Mouse (Mus musculus): ENCODE measurements at regions not wholly inside any gene's neighbourhood (a gene's known extent, or its start where the extent isn't known, plus 50 kb on each side); places are given as distances from the start of the nearest gene placed in this dataset.

DNA sequence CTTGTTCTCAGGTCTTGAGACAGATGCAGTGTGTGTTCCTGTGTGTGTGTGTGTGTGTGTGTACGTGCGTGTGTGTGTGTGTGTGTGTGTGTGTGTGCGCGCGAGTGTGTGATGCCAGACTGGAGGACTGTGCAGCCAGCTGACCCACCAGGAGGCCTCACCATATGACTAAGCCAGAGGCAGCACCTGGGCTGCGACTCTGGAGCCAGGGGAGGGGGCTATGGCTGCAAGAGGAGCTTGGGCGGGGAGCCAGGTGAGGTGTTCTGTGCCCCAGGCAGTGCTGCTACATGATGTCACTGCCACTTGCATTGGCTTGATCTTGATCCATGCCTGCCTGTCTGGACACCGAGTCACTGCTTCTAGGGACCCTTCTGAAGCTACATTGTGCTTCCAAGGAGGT, 517.1 kb downstream of the Vrk1 start:
- H3K4me1 ChIP-seq (ENCODE audit: control insufficient read depth in 1 of 2, insufficient read depth in 2 of 2, low read length in 2 of 2) = no peaks in the 10 kb centered on the region
- DNase-seq (ENCODE audit: low read depth, low spot score) = no peak
- H3K4me3 ChIP-seq (ENCODE audit: control insufficient read depth in 1 of 2, insufficient read depth in 1 of 2, low read depth in 2 of 2, low read length in 2 of 2) = no peak overlapping the region
- no peak overlapping the region for H3K9ac ChIP-seq (ENCODE audit: control insufficient read depth, low read depth, low read length, poor library complexity, severe bottlenecking)
- H3K27ac ChIP-seq (ENCODE audit: control insufficient read depth, low read depth, low read length) = no peak overlapping the region
- H3K9me3 ChIP-seq (replicated peaks; ENCODE audit: insufficient read depth, low read length) = no peaks in the 10 kb centered on the region
- no peaks in the 10 kb centered on the region for H3K27me3 ChIP-seq (ENCODE audit: control insufficient read depth in 1 of 2, insufficient read depth in 2 of 2, low read length in 2 of 2)
- H3K36me3 ChIP-seq (ENCODE audit: control insufficient read depth in 1 of 2, insufficient read depth in 2 of 2, low read length in 2 of 2) = no peaks in the 10 kb centered on the region
- no peaks in the 10 kb centered on the region for H3K79me2 ChIP-seq (ENCODE audit: control insufficient read depth, insufficient read depth, low read length, poor library complexity)
- TF ChIP-seq ZC3H11A (IDR thresholded peaks at IDR 0.05; ENCODE audit: low read depth, low read length) (no peak), USF1 (IDR thresholded peaks at IDR 0.05; ENCODE audit: low read depth, low read length) (no peak), E2F4 (IDR thresholded peaks at IDR 0.05; ENCODE audit: borderline replicate concordance, low read depth, low read length) (no peak), ELF1 (IDR thresholded peaks at IDR 0.05; ENCODE audit: low read depth, low read length) (no peak), KAT2A (conservative IDR thresholded peaks at IDR 0.05; ENCODE audit: low read depth, low read length) (no peak), CHD1 (IDR thresholded peaks at IDR 0.05; ENCODE audit: low read depth, low read length) (no peak), ZMIZ1 (IDR thresholded peaks at IDR 0.05; ENCODE audit: low read depth, low read length) (no peak), JUND (IDR thresholded peaks at IDR 0.05; ENCODE audit: low read depth, low read length) (no peak), MYC (IDR thresholded peaks at IDR 0.05; ENCODE audit: low read depth, low read length) (no peak), MAFK (IDR thresholded peaks at IDR 0.05; ENCODE audit: borderline replicate concordance, low read depth, low read length) (no peak), POLR2AphosphoS2 (IDR thresholded peaks at IDR 0.05; ENCODE audit: low read length) (no peak), POLR2AphosphoS5 (IDR thresholded peaks at IDR 0.05; ENCODE audit: borderline replicate concordance, low read depth, low read length) (no peak), HCFC1 (IDR thresholded peaks at IDR 0.05; ENCODE audit: low read depth, low read length) (no peak), SMC3 (IDR thresholded peaks at IDR 0.05; ENCODE audit: low read depth, low read length) (no peak), MXI1 (IDR thresholded peaks at IDR 0.05; ENCODE audit: low read depth, low read length) (no peak), USF2 (IDR thresholded peaks at IDR 0.05; ENCODE audit: borderline replicate concordance in 1 of 2, insufficient read depth in 1 of 2, low read depth in 1 of 2, low read length in 2 of 2) (no peak), NELFE (IDR thresholded peaks at IDR 0.05; ENCODE audit: low read depth, low read length) (no peak)

- H3K9me3 ChIP-seq (replicated peaks; ENCODE audit: insufficient read depth, low read length) = no peaks in the 10 kb centered on the region
- H3K79me2 ChIP-seq (ENCODE audit: control insufficient read depth, insufficient read depth, low read length, poor library complexity) = no peaks in the 10 kb centered on the region
- H3K36me3 ChIP-seq (ENCODE audit: control insufficient read depth in 1 of 2, insufficient read depth in 2 of 2, low read length in 2 of 2) = no peaks in the 10 kb centered on the region
- H3K4me1 ChIP-seq (ENCODE audit: control insufficient read depth in 1 of 2, insufficient read depth in 2 of 2, low read length in 2 of 2) = no peaks in the 10 kb centered on the region
- no peak overlapping the region for H3K9ac ChIP-seq (ENCODE audit: control insufficient read depth, low read depth, low read length, poor library complexity, severe bottlenecking)
- TF ChIP-seq TCF12 (IDR thresholded peaks at IDR 0.05; ENCODE audit: low read depth, low read length) (no peak), CTCF (IDR thresholded peaks at IDR 0.05 in 2 of 3, conservative IDR thresholded peaks at IDR 0.05 in 1 of 3; ENCODE audit: control insufficient read depth in 1 of 3, insufficient read depth in 1 of 3, low read depth in 2 of 3, low read length in 3 of 3, poor library complexity in 1 of 3, severe bottlenecking in 1 of 3) (no peak), ETS1 (IDR thresholded peaks at IDR 0.05; ENCODE audit: low read depth, low read length) (no peak), GATA1 (IDR thresholded peaks at IDR 0.05; ENCODE audit: low read depth, low read length) (no peak), MEF2A (IDR thresholded peaks at IDR 0.05; ENCODE audit: extremely low read depth, insufficient replicate concordance, low read depth, low read length, poor library complexity, severe bottlenecking) (no peak), MAZ (IDR thresholded peaks at IDR 0.05; ENCODE audit: low read depth, low read length) (no peak), ZKSCAN1 (IDR thresholded peaks at IDR 0.05; ENCODE audit: low read depth, low read length) (no peak), CHD2 (IDR thresholded peaks at IDR 0.05; ENCODE audit: low read length) (no peak), ZNF384 (IDR thresholded peaks at IDR 0.05; ENCODE audit: low read depth, low read length) (no peak), E2F4 (IDR thresholded peaks at IDR 0.05; ENCODE audit: borderline replicate concordance, low read depth, low read length) (no peak), MYB (IDR thresholded peaks at IDR 0.05; ENCODE audit: low read depth, low read length) (no peak), POLR2AphosphoS2 (IDR thresholded peaks at IDR 0.05; ENCODE audit: low read length) (no peak), UBTF (IDR thresholded peaks at IDR 0.05; ENCODE audit: borderline replicate concordance, insufficient read depth, low read depth, low read length) (no peak), ZC3H11A (IDR thresholded peaks at IDR 0.05; ENCODE audit: low read depth, low read length) (no peak), SMC3 (IDR thresholded peaks at IDR 0.05; ENCODE audit: low read depth, low read length) (no peak), ELF1 (IDR thresholded peaks at IDR 0.05; ENCODE audit: low read depth, low read length) (no peak)
- no peak overlapping the region for H3K27ac ChIP-seq (ENCODE audit: control insufficient read depth, low read depth, low read length)
- DNase-seq (ENCODE audit: low read depth, low spot score) = no peak
- no peak overlapping the region for H3K4me3 ChIP-seq (ENCODE audit: control insufficient read depth in 1 of 2, insufficient read depth in 1 of 2, low read depth in 2 of 2, low read length in 2 of 2)
- no peaks in the 10 kb centered on the region for H3K27me3 ChIP-seq (ENCODE audit: control insufficient read depth in 1 of 2, insufficient read depth in 2 of 2, low read length in 2 of 2)
Observed at GRCm38 (mm10) chr12:106527699-106528434, 517.8 kb downstream of the Vrk1 start.
